Mouse (Mus musculus): Measurements from ENCODE around the gene Slc35b3.

Slc35b3 gene

DNA sequence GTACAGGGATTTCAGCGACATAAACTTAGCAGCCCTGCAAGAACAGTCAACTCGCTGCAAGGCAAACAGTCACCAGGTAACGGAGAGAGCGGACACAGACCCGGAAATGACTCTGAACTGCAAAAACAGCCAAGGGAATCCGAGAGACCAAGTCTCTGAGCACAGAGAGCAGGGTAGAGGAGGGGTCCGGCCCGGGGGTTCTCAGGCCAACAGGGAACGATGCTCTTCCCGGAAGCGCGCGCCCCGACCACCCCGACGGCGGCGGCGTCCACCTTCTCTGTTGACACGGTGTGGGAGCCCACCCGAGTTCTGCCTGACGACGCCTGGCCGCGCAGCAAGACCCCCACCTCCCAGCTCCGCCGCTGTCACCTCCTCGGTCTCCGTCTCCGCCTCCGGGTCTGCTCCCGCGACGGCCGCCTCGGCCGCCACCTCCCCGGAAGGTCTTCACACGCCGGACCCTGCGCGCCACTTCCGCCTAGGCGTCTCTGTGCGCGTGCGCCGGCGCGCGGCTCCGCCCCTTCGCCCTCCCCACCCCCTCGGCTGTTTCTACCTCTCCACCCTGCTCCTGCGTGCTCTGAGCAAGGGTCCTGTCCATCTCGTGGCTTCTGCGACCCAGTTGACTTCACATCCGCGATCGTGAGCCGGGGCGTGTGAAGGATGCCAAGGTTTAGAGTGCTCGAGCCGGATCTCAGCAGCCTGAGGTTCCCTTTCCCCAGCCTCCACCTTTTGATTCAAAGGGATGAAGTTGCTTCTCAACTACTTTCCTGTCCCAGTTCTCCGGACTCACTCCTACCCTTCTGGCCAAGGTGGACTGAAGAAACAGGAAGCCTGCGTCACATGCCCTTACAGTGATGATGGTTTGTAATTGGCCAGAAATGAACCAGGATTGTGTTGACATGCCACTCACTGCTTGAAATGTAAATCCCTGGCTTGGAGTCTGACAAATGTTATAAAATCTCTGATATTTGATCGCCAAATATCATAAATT is at the start of gene Slc35b3:
TSS of gene Slc35b3 (minus strand) at position 813 of the 988 bp plus-strand sequence.
- DNase-seq (ENCODE audit: low read depth, low spot score), result peak; percentile 82

GRCm38 (mm10) chr13:39010280-39010679 is 49.6 kb upstream of the Slc35b3 start:
- DNase-seq (ENCODE audit: low read depth, low spot score), result no peak

DNA sequence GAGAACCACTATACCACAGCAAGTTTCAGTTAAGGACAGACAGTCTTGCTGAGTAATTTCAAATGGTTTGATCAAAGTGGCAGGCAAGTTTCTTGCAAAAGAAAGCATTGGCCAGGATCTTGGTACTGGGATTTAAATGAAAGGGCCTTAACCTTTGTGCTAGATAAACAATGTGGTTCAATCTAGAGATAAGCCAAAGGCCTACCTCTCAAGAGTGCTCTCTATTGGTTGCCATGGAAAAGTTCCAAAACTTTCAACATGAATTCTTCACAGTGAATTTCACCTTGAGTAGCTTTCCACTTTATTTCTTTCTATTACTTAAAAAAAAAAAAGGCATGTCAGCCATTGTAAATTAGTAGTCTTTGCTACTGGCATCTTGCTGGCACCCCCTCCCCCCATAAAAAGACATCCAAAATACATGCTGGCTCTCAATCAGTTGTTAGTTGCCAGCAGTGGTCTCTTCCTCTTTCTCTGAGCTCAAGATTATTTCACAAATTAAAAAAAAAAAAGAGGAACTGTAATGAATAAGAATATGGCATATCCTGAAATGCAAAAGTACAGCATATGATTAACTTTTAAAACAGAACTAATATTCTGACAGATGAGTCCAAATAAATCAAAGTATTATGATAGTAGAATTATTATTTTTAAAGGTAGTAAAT is 42.6 kb upstream of the Slc35b3 start:
- no peak for DNase-seq (ENCODE audit: low read depth, low spot score)

- no peak for DNase-seq (ENCODE audit: low read depth, low spot score)
These were observed 41.7 kb upstream of the Slc35b3 start for GRCm38 (mm10) chr13:39002424-39002823.

DNA sequence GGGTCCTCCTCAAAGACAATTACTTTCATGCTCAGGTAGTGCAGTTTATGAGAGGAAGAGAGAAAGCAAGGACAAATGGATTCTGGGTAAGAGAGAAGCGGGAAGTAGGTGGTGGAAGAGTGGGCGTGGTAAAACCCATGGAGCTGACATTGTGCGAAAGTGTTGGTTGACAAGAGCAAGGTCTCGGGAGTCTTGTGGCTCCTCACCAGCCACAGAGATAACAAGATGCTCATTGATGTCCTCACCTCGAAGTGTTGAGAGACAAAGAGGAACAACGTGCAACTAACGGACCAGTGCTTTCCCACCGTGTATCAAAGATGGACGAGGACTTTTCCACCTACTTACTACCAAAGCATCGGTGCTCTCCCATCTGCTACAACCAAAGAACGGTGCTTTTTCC is 40.8 kb upstream of the Slc35b3 start:
- DNase-seq (ENCODE audit: low read depth, low spot score), result no peak

GRCm38 (mm10) chr13:38998958-38999357 is 38.3 kb upstream of the Slc35b3 start:
- DNase-seq (ENCODE audit: low read depth, low spot score), result peak; percentile 5

GRCm38 (mm10) chr13:38992529-38992928 is 31.9 kb upstream of the Slc35b3 start:
- peak; percentile 22 for DNase-seq (ENCODE audit: low read depth, low spot score)

GRCm38 (mm10) chr13:38983751-38984150 is 23.1 kb upstream of the Slc35b3 start:
- no peak for DNase-seq (ENCODE audit: low read depth, low spot score)

GRCm38 (mm10) chr13:38980900-38981299 is 20.2 kb upstream of the Slc35b3 start:
- DNase-seq (ENCODE audit: low read depth, low spot score), result peak; percentile 16

DNA sequence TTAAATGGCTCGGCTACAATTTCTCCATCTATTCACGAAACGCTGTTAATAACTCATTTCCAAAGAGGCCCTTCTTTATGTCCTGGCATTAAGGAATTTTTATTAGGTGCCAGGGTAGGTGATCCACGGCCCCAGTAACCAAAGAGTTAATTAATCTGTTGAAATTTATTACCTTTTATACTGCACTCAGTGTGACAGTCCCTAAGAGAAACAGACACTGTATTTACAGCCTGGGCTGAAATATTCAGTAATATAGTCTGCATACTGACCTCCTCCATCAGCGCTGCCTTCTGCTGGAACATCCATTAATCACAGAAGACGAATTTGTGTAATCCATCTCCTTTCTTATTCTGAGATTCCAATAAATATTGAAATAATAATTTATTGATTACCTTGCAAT is 16.3 kb upstream of the Slc35b3 start:
- DNase-seq (ENCODE audit: low read depth, low spot score), result no peak

DNA sequence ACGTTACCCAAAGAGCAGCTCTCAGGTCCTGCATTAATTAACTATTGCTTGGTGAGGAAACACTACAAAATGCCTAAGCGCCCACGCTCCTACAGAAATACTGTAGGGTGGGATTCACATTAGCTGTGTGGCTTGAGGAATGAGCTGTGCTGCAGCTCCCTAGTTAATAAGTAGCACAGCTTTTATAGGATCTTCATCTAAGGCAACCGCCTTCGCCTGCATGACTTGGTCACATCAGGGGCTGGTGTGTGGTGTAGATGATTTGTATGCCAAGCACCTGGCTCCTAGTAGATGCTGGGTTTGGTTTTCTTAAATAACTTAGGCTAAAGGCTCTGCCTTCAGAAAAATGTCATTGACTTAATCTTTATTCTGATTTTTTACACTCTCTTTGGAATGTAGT is 15.2 kb upstream of the Slc35b3 start:
- no peak for DNase-seq (ENCODE audit: low read depth, low spot score)

GRCm38 (mm10) chr13:38972602-38973001 is 11.9 kb upstream of the Slc35b3 start:
- DNase-seq (ENCODE audit: low read depth, low spot score), result no peak

- no peak for DNase-seq (ENCODE audit: low read depth, low spot score)
These were observed 10.4 kb upstream of the Slc35b3 start for GRCm38 (mm10) chr13:38971047-38971446.

DNA sequence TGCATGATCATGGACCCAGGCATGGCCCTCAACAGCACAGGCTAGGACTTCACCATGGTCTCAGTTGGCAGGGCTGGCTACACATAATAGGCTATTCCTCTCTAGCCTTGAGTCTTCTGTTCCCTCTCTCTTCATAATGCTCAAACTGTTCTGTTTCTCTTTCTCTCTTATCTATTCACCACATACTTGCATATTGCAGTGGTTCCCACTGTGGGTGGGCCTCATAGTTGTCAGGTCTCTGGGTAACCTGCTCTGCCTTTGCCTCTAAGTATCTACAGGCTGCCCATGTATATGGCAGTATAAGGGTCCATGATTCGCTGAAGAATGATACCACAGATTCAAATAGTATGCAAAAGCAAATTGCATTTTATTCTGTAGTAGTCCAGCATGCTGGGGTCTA is 6.8 kb upstream of the Slc35b3 start:
- DNase-seq (ENCODE audit: low read depth, low spot score), result no peak

DNA sequence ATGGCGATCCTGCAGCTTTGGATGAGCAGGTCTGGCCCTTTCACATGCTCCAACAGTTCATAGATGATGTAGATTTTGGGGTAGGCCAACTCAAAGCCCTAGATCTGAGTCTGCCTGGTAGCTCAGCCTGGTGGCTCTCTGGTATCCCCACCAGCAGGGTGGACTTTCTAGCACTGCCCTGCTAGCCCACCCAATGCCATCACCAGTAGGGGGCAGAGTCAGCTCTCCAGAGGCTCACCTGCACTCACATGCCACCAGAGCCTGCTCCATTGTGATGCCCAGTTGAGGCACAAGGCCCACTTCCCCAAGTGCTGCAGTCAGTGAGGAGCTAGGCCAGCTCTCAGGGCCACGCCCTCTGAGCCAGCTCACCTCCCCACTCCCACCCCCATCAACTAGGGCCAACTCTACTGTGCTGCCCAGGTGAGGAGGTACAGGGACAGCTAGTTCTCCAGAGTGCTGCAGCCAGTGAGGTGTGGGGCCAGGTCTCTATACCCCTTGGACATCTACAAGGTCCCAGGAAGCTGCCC is 6.3 kb upstream of the Slc35b3 start:
- DNase-seq (ENCODE audit: low read depth, low spot score), result no peak

- no peak for DNase-seq (ENCODE audit: low read depth, low spot score)
These were observed 2.1 kb upstream of the Slc35b3 start for GRCm38 (mm10) chr13:38962771-38963170.

DNA sequence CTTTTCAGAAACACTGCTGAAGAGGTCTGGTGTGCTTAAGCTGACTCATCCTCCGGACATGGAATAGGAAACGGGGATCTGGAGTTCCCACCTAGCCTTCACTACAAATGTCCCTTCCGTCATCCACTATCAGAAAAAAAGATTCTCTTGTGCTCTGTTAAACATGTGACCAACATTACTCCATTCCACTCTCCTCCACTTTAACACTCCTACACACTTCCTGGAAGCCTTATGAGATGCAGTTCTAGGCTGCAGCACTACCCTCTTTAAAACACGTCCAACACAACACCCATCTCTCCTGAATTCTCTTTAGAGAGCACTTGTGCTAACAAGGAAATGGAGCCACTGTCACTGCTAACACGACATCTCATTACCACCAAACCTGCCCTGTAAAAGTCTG is 2.6 kb downstream of the Slc35b3 start:
- no peak for DNase-seq (ENCODE audit: low read depth, low spot score)

DNA sequence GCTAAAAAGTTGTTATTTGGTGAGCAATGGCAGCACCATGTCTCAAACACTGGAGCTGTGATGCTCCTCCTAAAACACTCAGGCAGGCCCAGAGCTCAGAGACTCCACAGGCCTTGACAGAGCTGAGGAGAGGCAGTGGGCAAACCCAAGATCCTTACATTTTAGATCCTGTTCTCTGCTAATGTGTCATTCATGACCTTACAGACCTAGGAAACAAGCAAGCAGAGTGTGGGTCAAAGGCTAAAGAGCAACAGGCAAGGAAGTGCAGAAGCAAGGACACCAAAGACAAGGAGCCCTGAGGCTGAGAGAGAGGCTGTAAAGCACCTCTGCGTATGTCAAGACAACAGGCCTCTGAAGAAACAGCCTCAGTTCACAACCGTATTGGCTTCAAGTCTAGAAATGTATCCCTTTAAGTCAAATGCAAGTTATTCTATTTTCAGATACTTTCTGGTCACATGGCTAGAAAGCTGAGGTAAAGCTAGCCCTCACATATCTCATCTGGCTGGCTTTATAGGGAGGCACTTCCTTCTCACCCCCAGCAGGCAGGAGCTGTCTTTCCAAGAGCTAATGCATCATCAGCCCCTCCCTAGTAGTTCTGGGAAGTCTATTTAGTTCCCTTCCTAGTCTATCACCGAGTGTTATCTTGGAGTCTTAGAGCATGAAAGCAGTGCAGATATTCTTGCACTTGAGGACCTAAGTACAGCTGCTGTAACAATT is 14.2 kb downstream of the Slc35b3 start:
- no peak for DNase-seq (ENCODE audit: low read depth, low spot score)

- no peak for DNase-seq (ENCODE audit: low read depth, low spot score)
These were observed 14.9 kb downstream of the Slc35b3 start for GRCm38 (mm10) chr13:38945767-38946166.

DNA sequence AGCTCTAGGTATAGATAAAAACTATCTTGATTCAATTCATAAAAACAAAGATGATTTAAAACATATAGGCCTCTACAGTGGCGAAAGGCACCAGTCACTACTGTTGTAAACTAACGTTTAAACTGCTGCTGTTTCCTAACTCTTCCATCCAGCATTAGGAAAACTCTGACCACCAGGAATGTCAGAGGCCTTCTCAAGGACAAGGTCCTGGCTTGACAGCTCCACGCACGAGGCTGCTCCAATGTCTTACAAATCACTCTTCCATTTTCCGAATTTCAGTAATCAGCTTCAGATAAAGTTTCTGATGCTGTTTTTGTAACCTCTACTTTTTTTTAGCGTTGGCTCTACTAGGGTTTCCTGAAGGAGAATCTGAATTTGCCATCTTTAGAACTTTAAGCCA is 15.7 kb downstream of the Slc35b3 start:
- no peak for DNase-seq (ENCODE audit: low read depth, low spot score)

DNA sequence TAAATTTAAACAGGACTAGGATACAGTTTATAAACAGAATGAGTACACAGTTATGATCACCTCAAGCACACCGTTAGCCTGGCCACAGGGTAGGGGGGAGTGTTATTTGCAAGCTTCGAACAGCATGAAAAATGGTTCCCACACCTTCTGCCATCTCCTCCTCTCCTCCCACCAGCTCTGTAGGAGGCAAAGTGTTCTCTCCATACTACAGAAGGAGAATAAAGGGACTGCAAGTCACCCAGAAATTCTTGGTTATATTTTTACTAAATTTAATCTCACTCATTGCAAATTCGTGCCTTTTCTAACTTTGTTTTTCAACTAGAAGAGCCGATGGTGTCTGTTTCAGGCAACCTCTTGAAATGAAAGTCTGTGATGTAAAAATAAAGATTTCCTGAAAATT is 18.9 kb downstream of the Slc35b3 start:
- DNase-seq (ENCODE audit: low read depth, low spot score), result no peak

DNA sequence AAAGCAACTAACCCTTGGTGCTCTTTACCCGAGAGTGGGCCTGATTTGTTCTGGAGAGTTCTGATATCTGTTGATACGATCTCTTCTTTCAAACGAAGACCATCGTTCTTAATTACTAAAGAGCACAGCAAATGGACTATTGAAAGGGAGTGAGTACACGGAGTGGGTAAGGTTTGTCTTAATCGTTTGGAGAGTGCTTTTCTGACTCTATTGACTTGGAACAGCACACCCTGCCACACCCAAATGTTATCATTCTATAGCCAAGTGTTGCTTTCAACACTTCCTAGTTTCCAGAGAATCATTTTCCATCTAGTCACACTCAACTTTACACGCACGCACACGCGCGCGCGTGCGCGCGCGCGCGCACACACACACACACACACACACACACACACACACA is 19.4 kb downstream of the Slc35b3 start:
- DNase-seq (ENCODE audit: low read depth, low spot score), result no peak

Measured in ES-CJ7 (cell line).